ENCODE assay signal across 43 mouse cellular contexts in genomic region chr10:76155911-76156310, GRCm38 (mm10). TPM values are rescaled to one million over a fixed set of nuclear protein-coding genes. Genes with fewer than 3 reads are reported as not detected.
"Had no signal": no experiment of that assay in that cellular context is flagged by ENCODE, and none has a peak within 500 bp of the region (broad histone marks: within the 10 kb centered on the region; RNA-seq: fewer than 3 reads in every experiment).

No protein-coding gene starts in this region.

- H3K4me2 ChIP-seq: heart, embryonic 11.5 days; heart, embryonic 13.5 days; heart, embryonic 15.5 days; hindbrain, embryonic 13.5 days; hindbrain, embryonic 15.5 days; kidney, embryonic 15.5 days; limb, embryonic 12.5 days; liver, embryonic 11.5 days; liver, embryonic 13.5 days; liver, embryonic 15.5 days had no signal

- H3K4me1 ChIP-seq: heart, embryonic 13.5 days; heart, embryonic 15.5 days; hindbrain, embryonic 13.5 days; hindbrain, embryonic 15.5 days; kidney, embryonic 15.5 days; limb, embryonic 12.5 days; liver, embryonic 13.5 days; liver, embryonic 15.5 days had no signal

- H3K9me3 ChIP-seq: heart, embryonic 13.5 days; heart, embryonic 15.5 days; hindbrain, embryonic 13.5 days; hindbrain, embryonic 15.5 days; kidney, embryonic 15.5 days; limb, embryonic 12.5 days; liver, embryonic 13.5 days; liver, embryonic 15.5 days had no signal

- H3K36me3 ChIP-seq: heart, embryonic 13.5 days; heart, embryonic 15.5 days; hindbrain, embryonic 13.5 days; hindbrain, embryonic 15.5 days; kidney, embryonic 15.5 days; limb, embryonic 12.5 days; liver, embryonic 13.5 days; liver, embryonic 15.5 days had no signal

- ATAC-seq: hindbrain, postnatal 0 days; intestine, embryonic 16.5 days; liver, postnatal 0 days had no signal

- H3K27ac ChIP-seq: heart, embryonic 13.5 days; heart, embryonic 15.5 days; hindbrain, embryonic 13.5 days; hindbrain, embryonic 15.5 days; hindbrain, postnatal 0 days; kidney, embryonic 15.5 days; kidney, postnatal 0 days; limb, embryonic 12.5 days; liver, embryonic 13.5 days; liver, embryonic 15.5 days had no signal

- DNase-seq: gastrocnemius, postnatal 14 days; gastrocnemius, postnatal 36 days; heart, adult 18-20 months; heart, postnatal 14 days; heart, postnatal 36 days; kidney, adult 11 months; kidney, adult 2 months; kidney, adult 9 months; kidney, postnatal 14 days; kidney, postnatal 36 days; layer of hippocampus, adult 9-11 months; layer of hippocampus, postnatal 36 days; liver; liver, embryonic 13.5 days; liver, postnatal 0 days had no signal

- H3K9ac ChIP-seq: heart, embryonic 13.5 days; heart, embryonic 15.5 days; hindbrain, embryonic 13.5 days; hindbrain, embryonic 15.5 days; kidney, embryonic 15.5 days; limb, embryonic 12.5 days; liver, embryonic 13.5 days; liver, embryonic 15.5 days; liver, postnatal 0 days had no signal

- H3K4me3 ChIP-seq: heart, embryonic 13.5 days; heart, embryonic 15.5 days; hindbrain, embryonic 13.5 days; hindbrain, embryonic 15.5 days; kidney, embryonic 15.5 days; limb, embryonic 12.5 days; liver, embryonic 13.5 days; liver, embryonic 15.5 days had no signal

- H3K27me3 ChIP-seq: heart, embryonic 15.5 days; hindbrain, embryonic 13.5 days; hindbrain, embryonic 15.5 days; kidney, embryonic 15.5 days; limb, embryonic 12.5 days; liver, embryonic 13.5 days; liver, embryonic 15.5 days had no signal

RNA-seq across cellular contexts. Expression of gene Slc5a4a, which starts 8.7 kb away (rescaled TPM):
- total RNA-seq: gastrocnemius, adult 18-20 months; gastrocnemius, adult 8-10 months; gastrocnemius, postnatal 14 days; gastrocnemius, postnatal 36 days; heart, adult 18-20 months; heart, adult 8-10 months; heart, postnatal 14 days; heart, postnatal 36 days; hematopoietic stem cell, adult 5-6 weeks; hindbrain, postnatal 0 days; layer of hippocampus, adult 18-20 months; layer of hippocampus, adult 8-10 months; layer of hippocampus, postnatal 14 days; layer of hippocampus, postnatal 36 days; left cerebral cortex, adult 18-20 months; left cerebral cortex, adult 8-10 months; left cerebral cortex, postnatal 36 days had no signal
- polyA plus RNA-seq: gonadal fat pad, adult 2 months; heart, embryonic 11.5 days; heart, embryonic 13.5 days; heart, embryonic 15.5 days; heart, postnatal 0 days; hindbrain, embryonic 11.5 days; hindbrain, embryonic 13.5 days; hindbrain, postnatal 0 days; intestine, embryonic 14.5 days; kidney, adult 2 months; kidney, embryonic 15.5 days; kidney, postnatal 0 days; limb, embryonic 12.5 days; limb, embryonic 14.5 days; liver, embryonic 13.5 days; liver, embryonic 15.5 days; liver, postnatal 0 days had no signal

RNA-seq across cellular contexts. Expression of gene Slc5a4b, which starts 45.1 kb away (rescaled TPM):
- total RNA-seq: gastrocnemius, adult 18-20 months; gastrocnemius, adult 8-10 months; gastrocnemius, postnatal 14 days; gastrocnemius, postnatal 36 days; heart, adult 18-20 months; heart, adult 8-10 months; heart, postnatal 14 days; heart, postnatal 36 days; hematopoietic stem cell, adult 5-6 weeks; hindbrain, postnatal 0 days; layer of hippocampus, adult 18-20 months; layer of hippocampus, adult 8-10 months; layer of hippocampus, postnatal 36 days; left cerebral cortex, adult 18-20 months; left cerebral cortex, postnatal 10 days; left cerebral cortex, postnatal 36 days had no signal
- polyA plus RNA-seq: gonadal fat pad, adult 2 months; heart, embryonic 11.5 days; heart, embryonic 13.5 days; heart, embryonic 15.5 days; heart, postnatal 0 days; hindbrain, embryonic 11.5 days; hindbrain, embryonic 15.5 days; intestine, embryonic 14.5 days; limb, embryonic 12.5 days; limb, embryonic 14.5 days; liver, postnatal 0 days had no signal
